Mouse (Mus musculus): ENCODE results near the gene Tmem50b.

The Tmem50b gene

GRCm38 (mm10) chr16:91565292-91565951 lies 32.2 kb downstream of the Tmem50b start:
- no peak for DNase-seq (ENCODE audit: low spot score in 2 of 2)

DNA sequence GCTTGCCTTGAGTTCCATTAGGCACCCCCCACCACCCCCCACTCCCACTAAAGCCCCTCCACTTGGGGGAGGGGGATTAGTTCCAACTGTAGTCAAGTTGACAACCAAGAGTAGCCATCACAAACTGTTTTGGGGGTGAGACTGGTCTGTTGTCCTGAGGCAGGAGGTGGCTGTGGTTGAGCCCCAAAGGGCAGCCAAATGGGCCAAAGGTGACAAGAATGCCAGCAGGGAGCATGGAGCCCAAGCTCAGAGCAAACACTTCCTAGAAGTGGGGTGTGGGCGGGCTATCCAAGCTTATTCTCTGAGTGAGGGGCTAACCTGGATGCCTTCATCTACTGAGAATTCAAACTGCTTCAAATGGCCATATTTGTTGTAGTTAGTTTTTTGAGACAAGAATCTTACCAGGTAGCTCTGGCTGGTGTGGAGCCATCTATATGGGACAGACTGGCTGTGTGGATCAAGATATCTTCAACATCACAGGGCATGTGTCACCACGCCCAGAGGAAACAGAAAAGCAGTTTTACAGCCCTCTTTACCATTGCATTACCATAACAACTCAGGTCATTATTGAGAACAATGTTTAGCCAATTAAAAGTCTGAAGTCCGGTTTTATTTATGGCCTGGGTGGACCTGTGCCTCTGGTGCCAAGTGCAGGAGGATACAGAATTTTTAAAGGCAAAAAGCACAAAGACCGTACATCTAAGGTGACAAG lies 32.9 kb downstream of the Tmem50b start:
- no peak for DNase-seq (ENCODE audit: low spot score in 2 of 2)

DNA sequence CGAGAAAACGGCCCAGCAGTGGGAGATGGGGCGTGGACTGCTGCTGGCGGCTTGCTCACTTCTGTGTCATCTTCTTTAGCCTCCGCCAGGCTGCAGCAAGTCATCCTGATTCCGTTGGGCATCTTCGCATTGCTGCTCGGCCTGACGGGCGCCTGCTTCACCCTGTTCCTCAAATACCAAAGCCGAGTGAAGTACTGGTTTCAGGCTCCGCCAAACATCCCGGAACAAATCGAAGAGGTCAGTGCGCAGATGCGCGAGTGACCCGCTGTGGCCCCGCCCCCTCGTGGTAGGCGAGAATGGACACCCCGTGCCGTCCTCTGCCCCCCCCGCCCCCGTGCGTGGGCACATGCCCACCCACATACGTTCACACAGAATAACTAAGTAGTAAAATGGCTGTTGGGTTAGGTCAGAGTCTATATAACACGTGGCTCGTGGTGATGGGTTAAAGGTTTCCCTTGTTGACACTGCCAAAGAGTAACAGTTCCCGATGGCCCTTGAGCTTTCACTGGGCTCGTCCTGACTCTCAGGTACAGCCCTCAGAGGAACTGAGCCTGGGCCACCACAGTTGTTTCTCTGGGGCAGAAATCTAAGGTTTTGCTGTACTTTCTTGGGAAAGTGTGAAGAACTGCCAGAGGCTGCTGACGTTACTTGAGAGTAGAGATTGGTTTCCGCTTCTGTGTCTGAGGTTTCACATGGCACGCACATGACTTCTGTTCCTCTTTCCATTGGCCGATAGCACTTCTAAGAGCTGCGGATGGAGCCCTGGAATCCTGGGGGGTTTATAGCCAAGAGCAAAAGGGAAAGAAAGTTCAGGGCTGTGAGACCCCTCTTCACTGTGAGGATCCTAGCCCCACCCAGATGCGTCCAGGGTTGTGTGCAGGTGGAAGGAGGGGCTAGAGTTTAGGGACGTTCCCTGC lies 35.8 kb downstream of the Tmem50b start:
- no peak for DNase-seq (ENCODE audit: low spot score in 2 of 2)

GRCm38 (mm10) chr16:91561099-91561498 lies 36.5 kb downstream of the Tmem50b start:
- DNase-seq (ENCODE audit: low spot score in 2 of 2) = no peak

DNA sequence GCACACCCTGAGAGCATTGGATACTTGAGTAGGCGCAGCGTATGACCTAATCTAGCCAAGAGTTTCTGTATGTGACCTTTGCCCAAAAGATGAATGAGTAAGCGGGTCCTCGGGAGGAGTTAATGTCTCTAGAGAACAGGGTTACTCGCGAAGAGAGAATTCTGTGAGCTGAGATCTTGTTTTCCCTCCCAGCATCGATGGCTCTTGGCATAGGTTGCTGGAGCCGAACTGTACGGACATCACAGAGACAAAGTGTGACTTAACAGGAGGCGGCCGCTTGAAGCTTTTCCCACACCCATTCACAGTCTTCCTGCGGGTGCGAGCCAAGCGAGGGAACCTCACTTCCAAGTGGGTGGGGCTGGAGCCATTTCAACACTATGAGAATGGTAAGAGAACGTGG lies 39.9 kb downstream of the Tmem50b start:
- DNase-seq (ENCODE audit: low spot score in 2 of 2) = no peak

GRCm38 (mm10) chr16:91557214-91557613 lies 40.4 kb downstream of the Tmem50b start:
- DNase-seq (ENCODE audit: low spot score in 2 of 2) = no peak

GRCm38 (mm10) chr16:91556659-91557058 lies 40.9 kb downstream of the Tmem50b start:
- DNase-seq (ENCODE audit: low spot score in 2 of 2) = no peak

GRCm38 (mm10) chr16:91555017-91555605 lies 42.5 kb downstream of the Tmem50b start:
- no peak for DNase-seq (ENCODE audit: low spot score in 2 of 2)

DNA sequence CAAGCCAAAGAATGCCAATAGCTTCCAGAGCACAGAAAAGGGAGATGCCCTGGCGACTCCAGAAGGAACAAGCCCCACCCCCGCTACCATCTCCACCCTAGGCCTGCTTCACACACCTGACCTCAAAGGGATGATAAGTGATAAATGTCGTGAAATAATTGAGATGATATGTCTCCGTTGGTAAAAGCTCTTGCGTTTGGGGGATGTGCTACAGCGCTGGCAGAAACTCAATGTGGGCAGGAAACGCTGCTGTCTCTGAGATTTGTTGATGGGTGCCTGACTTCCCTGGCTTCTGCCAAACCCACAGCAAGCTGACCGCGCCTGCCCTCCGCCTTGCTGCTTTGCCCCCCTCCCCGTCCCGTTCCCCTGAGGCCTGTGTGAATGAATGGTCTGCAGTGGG lies 44.0 kb downstream of the Tmem50b start:
- DNase-seq (ENCODE audit: low spot score in 2 of 2) = no peak

DNA sequence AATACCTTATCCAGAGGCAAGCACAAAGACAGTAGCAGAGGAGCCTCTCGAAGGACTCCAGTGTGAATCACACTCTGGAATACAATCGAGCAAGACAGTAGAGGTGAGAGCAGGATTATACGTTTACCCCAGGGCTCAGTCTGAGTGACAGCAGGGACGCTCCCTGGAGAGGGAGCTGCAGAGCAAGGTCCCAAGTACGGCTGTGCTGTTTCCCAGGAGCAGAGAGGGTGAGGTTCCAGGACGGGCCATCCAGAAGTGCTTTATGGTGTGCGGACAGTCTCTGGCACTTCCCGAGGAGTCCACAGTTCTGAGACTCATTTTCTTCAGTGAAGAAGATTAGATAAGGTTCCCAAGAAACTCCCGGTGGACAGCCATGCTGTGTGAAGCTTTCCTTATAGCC lies 45.5 kb downstream of the Tmem50b start:
- no peak for DNase-seq (ENCODE audit: low spot score in 2 of 2)

DNA sequence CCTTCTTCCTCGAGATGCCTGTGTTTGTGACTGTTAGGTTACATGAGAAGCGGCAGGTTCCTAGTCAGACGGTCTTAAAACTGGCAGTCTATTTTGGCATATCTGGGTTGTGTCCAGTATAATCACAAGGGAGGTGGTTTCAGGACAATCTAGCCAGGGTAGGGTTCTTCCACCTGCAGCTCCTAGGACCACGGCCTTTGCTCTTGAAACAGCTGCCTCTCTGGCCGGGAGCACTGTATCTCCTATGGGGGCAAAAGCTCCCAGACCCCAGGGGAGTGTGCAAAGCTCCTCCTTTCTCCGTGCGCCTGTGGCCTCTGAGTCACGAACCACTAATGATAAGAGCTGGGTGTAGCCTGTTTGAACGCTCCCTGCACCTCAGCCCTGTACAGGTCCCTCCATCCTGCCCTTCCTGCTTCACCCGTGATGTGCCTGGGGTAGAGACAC lies 46.5 kb downstream of the Tmem50b start:
- DNase-seq (ENCODE audit: low spot score in 2 of 2) = no peak

- no peak for DNase-seq (ENCODE audit: low spot score in 2 of 2)
Observed at GRCm38 (mm10) chr16:91549616-91550015, 48.0 kb downstream of the Tmem50b start.

- no peak for DNase-seq (ENCODE audit: low spot score in 2 of 2)
Observed at GRCm38 (mm10) chr16:91548996-91549395, 48.6 kb downstream of the Tmem50b start.

GRCm38 (mm10) chr16:91548586-91548985 lies 49.0 kb downstream of the Tmem50b start:
- DNase-seq (ENCODE audit: low spot score in 2 of 2) = no peak

- no peak for DNase-seq (ENCODE audit: low spot score in 2 of 2)
Observed at GRCm38 (mm10) chr16:91547974-91548373, 49.6 kb downstream of the Tmem50b start.

DNA sequence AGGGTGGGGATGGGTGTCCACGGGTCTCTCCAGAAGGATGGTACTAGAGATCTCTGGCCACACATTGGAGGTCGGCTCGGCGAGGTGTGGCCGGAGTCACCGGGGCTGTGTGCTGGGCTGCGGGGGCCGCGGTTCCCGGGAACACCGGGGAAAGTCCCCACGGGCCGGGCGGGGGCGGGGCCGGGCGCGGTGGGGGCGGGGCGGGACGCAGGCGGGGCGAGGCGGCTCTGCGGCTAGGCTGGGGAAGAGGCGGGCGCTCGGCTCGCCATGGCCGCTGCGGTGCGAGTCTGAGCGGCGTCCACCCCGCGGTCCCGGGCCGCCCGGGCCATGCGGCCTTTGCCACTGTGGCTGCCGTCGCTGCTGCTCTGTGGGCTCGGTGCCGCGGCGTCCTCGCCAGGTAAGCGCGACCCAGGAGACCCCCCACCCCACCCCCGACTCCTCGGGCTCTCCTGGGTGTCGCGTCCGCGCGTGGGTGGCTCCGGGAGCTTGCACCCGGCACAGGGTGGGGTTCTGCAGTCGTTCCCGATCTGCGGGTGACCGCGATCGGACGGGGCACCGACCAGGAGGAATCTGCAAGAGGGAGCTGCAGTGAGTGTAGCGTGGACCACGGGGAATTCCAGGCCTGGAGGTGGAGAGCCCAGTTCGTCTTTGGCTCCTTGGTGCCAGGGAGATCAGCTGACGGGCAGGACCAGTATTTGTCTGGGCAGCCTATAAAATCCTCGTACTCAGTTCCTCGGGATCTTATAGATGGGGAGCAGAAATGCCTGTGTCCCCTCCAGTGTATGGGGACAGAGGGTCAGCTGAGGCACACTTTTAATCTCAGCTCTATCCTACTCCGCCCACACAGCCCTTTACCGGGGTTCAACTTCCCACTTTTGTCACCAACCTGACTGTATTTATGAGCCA lies 50.5 kb downstream of the Tmem50b start, which contains the start of gene Ifngr2:
Gene Ifngr2, plus strand, starts transcription at position 237 of the 906 bp plus-strand sequence.
- peak in 1 of 2 experiments; percentile 44 for DNase-seq (ENCODE audit: low spot score in 2 of 2)

- DNase-seq (ENCODE audit: low spot score in 2 of 2) = no peak
Observed at GRCm38 (mm10) chr16:91546391-91546835, 51.2 kb downstream of the Tmem50b start.

DNA sequence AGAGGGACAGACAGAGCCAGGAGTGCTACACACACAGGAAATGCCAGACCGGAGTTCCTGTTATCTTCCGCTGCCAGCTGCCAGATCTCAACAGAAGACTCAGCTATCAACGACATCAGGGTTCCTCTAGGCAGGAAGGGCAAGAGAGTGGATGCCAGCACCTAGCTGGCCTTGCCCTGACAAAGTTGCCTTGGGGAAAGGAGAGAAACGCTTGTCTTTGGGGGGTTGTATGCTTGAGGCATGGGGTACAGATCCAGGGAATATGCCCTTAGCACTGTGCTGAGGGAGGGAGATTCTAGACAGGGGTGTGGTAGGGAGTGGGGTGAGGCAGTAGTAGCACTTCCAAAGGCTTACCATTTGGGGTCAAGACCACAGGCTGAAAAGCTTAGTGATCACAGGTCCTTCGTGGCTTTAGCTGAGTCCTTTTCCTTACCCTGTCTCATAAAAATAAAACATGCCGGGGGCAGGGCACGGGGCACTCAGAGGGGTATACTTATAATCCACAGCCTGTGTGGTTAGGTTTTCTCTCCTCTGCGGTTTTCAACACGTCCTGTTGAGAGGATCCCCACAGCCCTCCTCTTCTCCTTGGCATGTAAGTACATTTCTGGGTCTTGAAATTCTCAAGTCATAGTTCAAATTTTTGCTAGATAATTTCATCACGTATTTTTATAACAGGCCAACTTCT lies 51.9 kb downstream of the Tmem50b start:
- no peak for DNase-seq (ENCODE audit: low spot score in 2 of 2)

GRCm38 (mm10) chr16:91543619-91544018 lies 54.0 kb downstream of the Tmem50b start:
- DNase-seq (ENCODE audit: low spot score in 2 of 2) = no peak

GRCm38 (mm10) chr16:91541573-91542081 lies 56.0 kb downstream of the Tmem50b start:
- no peak for DNase-seq (ENCODE audit: low spot score in 2 of 2)
